ENCODE assay signal across 19 mouse cellular contexts in the genomic region with DNA sequence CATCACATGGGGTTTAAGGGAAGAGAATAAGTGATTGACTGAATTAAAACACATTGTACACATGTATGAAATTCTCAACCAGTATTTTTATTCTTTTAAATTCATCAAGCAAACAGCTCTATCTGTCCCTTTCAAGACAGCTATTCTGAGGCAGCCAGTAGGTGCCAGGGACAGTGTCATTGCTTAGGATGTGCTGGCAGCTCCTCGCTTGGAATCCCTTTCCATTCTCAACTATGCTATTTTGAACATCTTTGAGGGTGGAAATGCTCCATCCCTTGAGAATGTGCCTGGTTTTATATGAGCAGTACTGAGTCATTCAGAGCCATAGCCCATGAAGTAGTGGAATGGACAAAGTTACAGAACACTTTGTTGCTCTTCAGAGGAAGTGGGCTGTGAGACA.
DNase-seq lines count a peak whose midpoint lies in the region; TF ChIP-seq lines count a peak whose summit lies in the region.
"Had no signal": no experiment of that assay in that cellular context is flagged by ENCODE, and none has a peak within 500 bp of the region (broad histone marks: within the 10 kb centered on the region; RNA-seq: fewer than 3 reads in every experiment).

No protein-coding gene starts in this region.

- intact Hi-C loops in left cerebral cortex, postnatal 4 days (cut with DNase I) = no loop called here
- intact Hi-C loops in left cerebral cortex, adult 2 months (cut with DNase I) = loop anchor here (2.0 kb wide), 2 partner anchors 33 to 111 kb away; no protein-coding TSS in a partner anchor

- H3K4me3 ChIP-seq in left cerebral cortex, adult 2 months = no peak overlapping the region
- H3K4me3 ChIP-seq: embryonic facial prominence, embryonic 10.5 days; forebrain, embryonic 13.5 days; gastrocnemius, adult 2 months; heart, embryonic 12.5 days; hindbrain, embryonic 10.5 days had no signal

- H3K27ac ChIP-seq in left cerebral cortex, adult 2 months = peak overlapping the region; percentile 50
- H3K27ac ChIP-seq: embryonic facial prominence, embryonic 10.5 days; forebrain, embryonic 13.5 days; gastrocnemius, adult 2 months; hindbrain, embryonic 10.5 days; hindbrain, embryonic 14.5 days had no signal

- TF ChIP-seq CTCF in left cerebral cortex, adult 2 months (IDR thresholded peaks at IDR 0.05) = no peak; the same call in 1 of the 2 replicates

- peak; percentile 28 for DNase-seq in left cerebral cortex, adult 11 months (ENCODE audit: low spot score)
- no peak for DNase-seq in left cerebral cortex, postnatal 4 days
- peak; percentile 89 for DNase-seq in brain, adult 2 months (ENCODE audit: low read depth, low spot score)
- peak in 1 of 2 experiments; percentile 40 for DNase-seq in left cerebral cortex, adult 2 months (ENCODE audit: extremely low spot score in 1 of 2, low spot score in 2 of 2)
- peak; percentile 14 for DNase-seq in right cerebral cortex, postnatal 25 days
- no peak for DNase-seq in urinary bladder, postnatal 10 days (ENCODE audit: low spot score)
- no peak for DNase-seq in yolk sac, embryonic 10.5 days (ENCODE audit: low spot score)
- DNase-seq: adrenal gland, adult 2 months; adrenal gland, postnatal 25 days; cerebellum, adult 2 months; cerebellum, postnatal 10 days; forebrain, postnatal 0 days; gastrocnemius, adult 2 months; gastrocnemius, postnatal 25 days had no signal

Comparison
In these comparisons a context has a peak if more than half of its experiments do, and no peak if none do; other contexts are left out.
1. DNase-seq: peak in left cerebral cortex, adult 11 months (single experiment), brain, adult 2 months (single experiment) and right cerebral cortex, postnatal 25 days (single experiment); none in left cerebral cortex, postnatal 4 days (single experiment), urinary bladder, postnatal 10 days (single experiment) and yolk sac, embryonic 10.5 days (single experiment).